Mouse (Mus musculus): ENCODE results near the gene Zfp385a. TPM values are rescaled to one million over a fixed set of nuclear protein-coding genes. Genes with fewer than 3 reads are reported as not detected.
A peak's percentile ranks its signal among the peaks of the same experiment; 100 is the strongest.

Gene Zfp385a
- polyA plus RNA-seq, 1 experiment = 21.2 TPM

- Histone ChIP-seq H3K4me3 (ENCODE audit: insufficient read depth, poor library complexity, severe bottlenecking) (no peak overlapping the region), H3K79me2 (ENCODE audit: control insufficient read depth, insufficient read depth) (no peaks in the 10 kb centered on the region), H3ac (ENCODE audit: control insufficient read depth, insufficient read length, low read depth) (no peak overlapping the region), H3K79me3 (ENCODE audit: low read depth) (no peaks in the 10 kb centered on the region), H3K36me3 (ENCODE audit: control insufficient read depth, insufficient read depth) (no peaks in the 10 kb centered on the region), H3K27me3 (ENCODE audit: control insufficient read depth, insufficient read depth, insufficient read length) (no peaks in the 10 kb centered on the region)
- TF ChIP-seq MYOD1 (IDR thresholded peaks at IDR 0.05; ENCODE audit: control insufficient read depth, insufficient read length, low read depth) = no peak
- TF ChIP-seq CTCF (IDR thresholded peaks at IDR 0.05; ENCODE audit: control insufficient read depth, insufficient read depth, insufficient read length) = no peak
- TF ChIP-seq CEBPB (IDR thresholded peaks at IDR 0.05; ENCODE audit: low read depth) = no peak
- TF ChIP-seq MYOG (IDR thresholded peaks at IDR 0.05; ENCODE audit: control insufficient read depth, extremely low read depth, insufficient read length) = no peak
- TF ChIP-seq USF1 (IDR thresholded peaks at IDR 0.05; ENCODE audit: low read depth) = no peak
- TF ChIP-seq MAX (IDR thresholded peaks at IDR 0.05) = no peak
- TF ChIP-seq FOSL1 (IDR thresholded peaks at IDR 0.05; ENCODE audit: insufficient read depth, low read length, poor library complexity, severe bottlenecking) = no peak
These were observed 75.1 kb downstream of the Zfp385a start for GRCm38 (mm10) chr15:103264794-103265193.

Small RNAs within 50 kb of the gene (microRNA-seq; reads per million reads assigned to microRNA genes)
- gene Mir148b (ENCODE audit: borderline microRNAs expressed) (201 reads per million, percentile 78 among the genes with 10 or more reads in this experiment), gene Mir6963 (ENCODE audit: borderline microRNAs expressed) (1.6 reads per million, percentile 34 among the genes with 10 or more reads in this experiment)

Other genes with a start within 250 kb of the Zfp385a start
- 15.7 TPM for gene Smug1, start 173.0 kb downstream of the Zfp385a start, polyA plus RNA-seq (2012; fragmentation: generic; extraction: Trizol)
- gene Cbx5, start 100.3 kb downstream of the Zfp385a start, polyA plus RNA-seq (2012; fragmentation: generic; extraction: Trizol) = 52.3 TPM
- 625 TPM for gene Hnrnpa1, start 99.7 kb downstream of the Zfp385a start, polyA plus RNA-seq (2012; fragmentation: generic; extraction: Trizol)
- 0.25 TPM for gene Nfe2, start 81.7 kb downstream of the Zfp385a start, polyA plus RNA-seq (2012; fragmentation: generic; extraction: Trizol)
- gene Copz1, start 67.4 kb downstream of the Zfp385a start, polyA plus RNA-seq (2012; fragmentation: generic; extraction: Trizol) = 191 TPM
- not detected for gene Gpr84, start 29.5 kb downstream of the Zfp385a start, polyA plus RNA-seq (2012; fragmentation: generic; extraction: Trizol)
- 104 TPM for gene Itga5, start 26.7 kb upstream of the Zfp385a start, polyA plus RNA-seq (2012; fragmentation: generic; extraction: Trizol)
- 0.33 TPM for gene Gtsf1, start 90.4 kb upstream of the Zfp385a start, polyA plus RNA-seq (2012; fragmentation: generic; extraction: Trizol)
- not detected for gene Gtsf2, start 108.4 kb upstream of the Zfp385a start, polyA plus RNA-seq (2012; fragmentation: generic; extraction: Trizol)
- gene Nckap1l, start 113.7 kb upstream of the Zfp385a start, polyA plus RNA-seq (2012; fragmentation: generic; extraction: Trizol) = 1.0 TPM
- gene Pde1b, start 162.9 kb upstream of the Zfp385a start, polyA plus RNA-seq (2012; fragmentation: generic; extraction: Trizol) = 1.6 TPM
- gene Ppp1r1a, start 197.9 kb upstream of the Zfp385a start, polyA plus RNA-seq (2012; fragmentation: generic; extraction: Trizol) = 0.02 TPM
- not detected for gene Glycam1, start 225.0 kb upstream of the Zfp385a start, polyA plus RNA-seq (2012; fragmentation: generic; extraction: Trizol)

Measured in C2C12 (cell line).